Mouse (Mus musculus): ENCODE measurements around the gene Arhgef11.

Arhgef11 gene

GRCm38 (mm10) chr3:87761408-87762375 lies 144.3 kb downstream of the Arhgef11 start:
- DNase-seq (ENCODE audit: low spot score) = no peak

GRCm38 (mm10) chr3:87763202-87763601 lies 145.8 kb downstream of the Arhgef11 start:
- no peak for DNase-seq (ENCODE audit: low spot score)

GRCm38 (mm10) chr3:87763683-87764289 lies 146.4 kb downstream of the Arhgef11 start:
- peak; percentile 40 for DNase-seq (ENCODE audit: low spot score)

GRCm38 (mm10) chr3:87764506-87764905 lies 147.1 kb downstream of the Arhgef11 start:
- DNase-seq (ENCODE audit: low spot score) = no peak

GRCm38 (mm10) chr3:87765091-87765490 lies 147.7 kb downstream of the Arhgef11 start:
- DNase-seq (ENCODE audit: low spot score) = no peak

GRCm38 (mm10) chr3:87765631-87766283 lies 148.4 kb downstream of the Arhgef11 start:
- no peak for DNase-seq (ENCODE audit: low spot score)

GRCm38 (mm10) chr3:87766284-87766667 lies 148.9 kb downstream of the Arhgef11 start:
- no peak for DNase-seq (ENCODE audit: low spot score)

- DNase-seq (ENCODE audit: low spot score) = no peak
Measured at GRCm38 (mm10) chr3:87767764-87768163, 150.4 kb downstream of the Arhgef11 start.

- DNase-seq (ENCODE audit: low spot score) = no peak
Measured at GRCm38 (mm10) chr3:87768431-87768830, 151.1 kb downstream of the Arhgef11 start.

GRCm38 (mm10) chr3:87768844-87769243 lies 151.5 kb downstream of the Arhgef11 start:
- DNase-seq (ENCODE audit: low spot score) = peak; percentile 84

- no peak for DNase-seq (ENCODE audit: low spot score)
Measured at GRCm38 (mm10) chr3:87769506-87769905, 152.1 kb downstream of the Arhgef11 start.

- DNase-seq (ENCODE audit: low spot score) = no peak
Measured at GRCm38 (mm10) chr3:87770280-87770679, 152.9 kb downstream of the Arhgef11 start.

- no peak for DNase-seq (ENCODE audit: low spot score)
Measured at GRCm38 (mm10) chr3:87771088-87771487, 153.7 kb downstream of the Arhgef11 start.

- no peak for DNase-seq (ENCODE audit: low spot score)
Measured at GRCm38 (mm10) chr3:87778283-87778682, 160.9 kb downstream of the Arhgef11 start.

- no peak for DNase-seq (ENCODE audit: low spot score)
Measured at GRCm38 (mm10) chr3:87779086-87779485, 161.7 kb downstream of the Arhgef11 start.

- DNase-seq (ENCODE audit: low spot score) = no peak
Measured at GRCm38 (mm10) chr3:87783282-87784023, 166.1 kb downstream of the Arhgef11 start.

- DNase-seq (ENCODE audit: low spot score) = no peak
Measured at GRCm38 (mm10) chr3:87785156-87785555, 167.8 kb downstream of the Arhgef11 start.

GRCm38 (mm10) chr3:87785626-87786214 lies 168.4 kb downstream of the Arhgef11 start:
- DNase-seq (ENCODE audit: low spot score) = no peak
